Comparison of ENCODE assay signal across 32 mouse cellular contexts in genomic region chrX:96239037-96239436, GRCm38 (mm10). TPM values are rescaled to one million over a fixed set of nuclear protein-coding genes. Genes with fewer than 3 reads are reported as not detected.
"Had no signal": no experiment of that assay in that cellular context is flagged by ENCODE, and none has a peak within 500 bp of the region (broad histone marks: within the 10 kb centered on the region; RNA-seq: fewer than 3 reads in every experiment).

No protein-coding gene starts in this region.

- H3K4me1 ChIP-seq: heart, embryonic 10.5 days; heart, embryonic 12.5 days; hindbrain, embryonic 13.5 days; intestine, embryonic 15.5 days; limb, embryonic 13.5 days; limb, embryonic 15.5 days; liver, embryonic 12.5 days had no signal

- H3K4me3 ChIP-seq: gastrocnemius, adult 2 months; heart, embryonic 10.5 days; heart, embryonic 12.5 days; hindbrain, embryonic 13.5 days; intestine, embryonic 15.5 days; layer of hippocampus, adult 2 months; left cerebral cortex, adult 2 months; limb, embryonic 13.5 days; limb, embryonic 15.5 days; liver, embryonic 12.5 days had no signal

- DNase-seq: gastrocnemius, adult 2 months; gastrocnemius, postnatal 10 days; gastrocnemius, postnatal 25 days; heart, postnatal 14 days; kidney, adult 18-20 months; kidney, postnatal 10 days; kidney, postnatal 25 days; kidney, postnatal 4 days; layer of hippocampus, postnatal 36 days had no signal

- H3K4me2 ChIP-seq: heart, embryonic 12.5 days; hindbrain, embryonic 13.5 days; intestine, embryonic 15.5 days; limb, embryonic 13.5 days; limb, embryonic 15.5 days; liver, embryonic 12.5 days had no signal

- H3K36me3 ChIP-seq: heart, embryonic 10.5 days; heart, embryonic 12.5 days; hindbrain, embryonic 13.5 days; intestine, embryonic 15.5 days; limb, embryonic 13.5 days; limb, embryonic 15.5 days; liver, embryonic 12.5 days had no signal

- H3K27me3 ChIP-seq: heart, embryonic 12.5 days; hindbrain, embryonic 13.5 days; intestine, embryonic 15.5 days; limb, embryonic 13.5 days; liver, embryonic 12.5 days had no signal

- H3K9me3 ChIP-seq: heart, embryonic 10.5 days; heart, embryonic 12.5 days; hindbrain, embryonic 13.5 days; intestine, embryonic 15.5 days; limb, embryonic 13.5 days; limb, embryonic 15.5 days; liver, embryonic 12.5 days had no signal

- H3K9ac ChIP-seq: heart, embryonic 12.5 days; hindbrain, embryonic 13.5 days; intestine, embryonic 15.5 days; limb, embryonic 13.5 days; limb, embryonic 15.5 days; liver, embryonic 12.5 days; liver, embryonic 14.5 days had no signal

- ATAC-seq: hindbrain, embryonic 16.5 days; inflammation-experienced regulatory T-cells, adult 6 months; intestine, embryonic 15.5 days; intestine, postnatal 0 days; liver, embryonic 12.5 days had no signal

- H3K27ac ChIP-seq: gastrocnemius, adult 2 months; heart, embryonic 10.5 days; hindbrain, embryonic 13.5 days; intestine, embryonic 15.5 days; layer of hippocampus, adult 2 months; left cerebral cortex, adult 2 months; limb, embryonic 13.5 days; limb, embryonic 15.5 days; liver, embryonic 12.5 days; liver, embryonic 14.5 days had no signal

RNA-seq across cellular contexts. Expression of gene Vsig4, which starts 54.2 kb away (rescaled TPM):
- total RNA-seq: gastrocnemius, adult 2 months; gastrocnemius, postnatal 10 days; gastrocnemius, postnatal 25 days; granulocyte monocyte progenitor cell, adult 5-6 weeks; hematopoietic stem cell, adult 5-6 weeks; layer of hippocampus, adult 2 months; layer of hippocampus, postnatal 14 days; layer of hippocampus, postnatal 36 days; left cerebral cortex, adult 2 months; left cerebral cortex, postnatal 14 days; left cerebral cortex, postnatal 36 days had no signal
- polyA plus RNA-seq: frontal cortex, adult 2 months; heart, embryonic 10.5 days; heart, embryonic 12.5 days; hindbrain, embryonic 11.5 days; hindbrain, embryonic 13.5 days; hindbrain, embryonic 16.5 days; inflammation-experienced regulatory T-cells, adult 6 months; intestine, embryonic 15.5 days; intestine, postnatal 0 days; kidney, embryonic 14.5 days; kidney, embryonic 16.5 days; limb, embryonic 11.5 days; limb, embryonic 13.5 days; limb, embryonic 15.5 days; liver, embryonic 12.5 days had no signal
